Mouse (Mus musculus) 416B (cell line): Measurements from ENCODE around the gene Thumpd2.
A peak's percentile ranks its signal among the peaks of the same experiment; 100 is the strongest.

Experiments used
- DNase-seq: peaks from one replicate; pipeline ENCODE4 v3.0.0; 2011; ENCODE audit warnings: low read depth

Thumpd2 gene

GRCm38 (mm10) chr17:81064979-81065311 lies at the start of gene Thumpd2:
Thumpd2 (minus strand) TSS chr17:81065082.
- peak; percentile 74 for DNase-seq

GRCm38 (mm10) chr17:81104237-81104636 lies 39.4 kb upstream of the Thumpd2 start:
- DNase-seq: peak; percentile 64

- DNase-seq: no peak
These were observed 38.0 kb upstream of the Thumpd2 start for GRCm38 (mm10) chr17:81102866-81103265.

- peak; percentile 27 for DNase-seq
These were observed 33.6 kb upstream of the Thumpd2 start for GRCm38 (mm10) chr17:81098444-81098843.

GRCm38 (mm10) chr17:81096490-81096889 lies 31.6 kb upstream of the Thumpd2 start:
- no peak for DNase-seq

GRCm38 (mm10) chr17:81092794-81093193 lies 27.9 kb upstream of the Thumpd2 start:
- DNase-seq: no peak

- no peak for DNase-seq
These were observed 24.0 kb upstream of the Thumpd2 start for GRCm38 (mm10) chr17:81088866-81089265.

- no peak for DNase-seq
These were observed 22.9 kb upstream of the Thumpd2 start for GRCm38 (mm10) chr17:81087735-81088134.

- peak; percentile 52 for DNase-seq
These were observed 453 bp downstream of the Thumpd2 start for GRCm38 (mm10) chr17:81064279-81064978.

- peak; percentile 34 for DNase-seq
These were observed 1.5 kb downstream of the Thumpd2 start for GRCm38 (mm10) chr17:81063346-81063745.

- DNase-seq: no peak
These were observed 2.5 kb downstream of the Thumpd2 start for GRCm38 (mm10) chr17:81062349-81062871.

GRCm38 (mm10) chr17:81056796-81057381 lies 8.0 kb downstream of the Thumpd2 start:
- DNase-seq: no peak

GRCm38 (mm10) chr17:81056035-81056434 lies 8.8 kb downstream of the Thumpd2 start:
- DNase-seq: peak; percentile 19

GRCm38 (mm10) chr17:81055522-81055921 lies 9.4 kb downstream of the Thumpd2 start:
- DNase-seq: no peak

- no peak for DNase-seq
These were observed 11.6 kb downstream of the Thumpd2 start for GRCm38 (mm10) chr17:81053274-81053673.

- no peak for DNase-seq
These were observed 16.8 kb downstream of the Thumpd2 start for GRCm38 (mm10) chr17:81047930-81048564.

GRCm38 (mm10) chr17:81045525-81046150 lies 19.2 kb downstream of the Thumpd2 start:
- DNase-seq: peak; percentile 28

GRCm38 (mm10) chr17:81045115-81045514 lies 19.8 kb downstream of the Thumpd2 start:
- no peak for DNase-seq

GRCm38 (mm10) chr17:81044356-81044755 lies 20.5 kb downstream of the Thumpd2 start:
- no peak for DNase-seq

GRCm38 (mm10) chr17:81041662-81042061 lies 23.2 kb downstream of the Thumpd2 start:
- no peak for DNase-seq

GRCm38 (mm10) chr17:81038707-81039408 lies 26.0 kb downstream of the Thumpd2 start:
- DNase-seq: no peak

- no peak for DNase-seq
These were observed 29.5 kb downstream of the Thumpd2 start for GRCm38 (mm10) chr17:81035354-81035753.
